22 mouse cellular contexts compared by ENCODE assay signal in genomic region chr2:90614651-90615171, GRCm38 (mm10). TPM values are rescaled to one million over a fixed set of nuclear protein-coding genes. Genes with fewer than 3 reads are reported as not detected.
DNase-seq lines count a peak whose midpoint lies in the region; ATAC-seq lines count a peak whose summit lies in the region.
"Had no signal": no experiment of that assay in that cellular context is flagged by ENCODE, and none has a peak within 500 bp of the region (broad histone marks: within the 10 kb centered on the region; RNA-seq: fewer than 3 reads in every experiment).

No protein-coding gene starts in this region.

- H3K4me2 ChIP-seq in forebrain, embryonic 13.5 days: no peak overlapping the region
- H3K4me2 ChIP-seq in midbrain, embryonic 16.5 days (ENCODE audit: low read length): no peak overlapping the region
- H3K4me2 ChIP-seq: embryonic facial prominence, embryonic 12.5 days; heart, embryonic 15.5 days; limb, embryonic 15.5 days; liver, embryonic 15.5 days; midbrain, embryonic 11.5 days had no signal

- no peaks in the 10 kb centered on the region for H3K9me3 ChIP-seq in forebrain, embryonic 13.5 days (replicated peaks)
- no peaks in the 10 kb centered on the region for H3K9me3 ChIP-seq in midbrain, embryonic 16.5 days (replicated peaks; ENCODE audit: control insufficient read depth, low read length, poor library complexity, severe bottlenecking)
- H3K9me3 ChIP-seq: embryonic facial prominence, embryonic 12.5 days; heart, embryonic 15.5 days; limb, embryonic 15.5 days; liver, embryonic 15.5 days had no signal

- no peaks in the 10 kb centered on the region for H3K27me3 ChIP-seq in forebrain, embryonic 13.5 days
- no peaks in the 10 kb centered on the region for H3K27me3 ChIP-seq in midbrain, embryonic 16.5 days (ENCODE audit: control insufficient read depth, insufficient read depth, low read depth, low read length)
- H3K27me3 ChIP-seq: embryonic facial prominence, embryonic 12.5 days; heart, embryonic 15.5 days; limb, embryonic 15.5 days; liver, embryonic 15.5 days had no signal

- no peak overlapping the region for H3K4me3 ChIP-seq in forebrain, embryonic 13.5 days
- H3K4me3 ChIP-seq in midbrain, embryonic 16.5 days (ENCODE audit: low read depth, low read length): no peak overlapping the region
- H3K4me3 ChIP-seq: embryonic facial prominence, embryonic 12.5 days; erythroblast, embryonic 14.5 days; gastrocnemius, adult 2 months; heart, embryonic 15.5 days; limb, embryonic 15.5 days; liver, embryonic 15.5 days had no signal

- H3K27ac ChIP-seq in forebrain, embryonic 13.5 days: no peak overlapping the region
- no peak overlapping the region for H3K27ac ChIP-seq in midbrain, embryonic 16.5 days (ENCODE audit: low read length)
- H3K27ac ChIP-seq: embryonic facial prominence, embryonic 12.5 days; gastrocnemius, adult 2 months; heart, embryonic 15.5 days; limb, embryonic 15.5 days; liver, embryonic 15.5 days had no signal

- DNase-seq in left cerebral cortex, adult 11 months (ENCODE audit: low spot score): peak; percentile 34
- no peak for DNase-seq in left cerebral cortex, postnatal 4 days
- peak; percentile 30 to 40 for DNase-seq in layer of hippocampus, postnatal 36 days
- peak; percentile 16 for DNase-seq in right cerebral cortex, postnatal 14 days
- DNase-seq in gastrocnemius, postnatal 25 days: no peak
- DNase-seq: adrenal gland, postnatal 36 days; B cell, adult 2 months; cerebellum, adult 9-10 months; heart, postnatal 4 days; kidney, adult 11 months; thymus, postnatal 4 days had no signal

- ATAC-seq in frontal cortex, adult (ENCODE audit: low TSS enrichment): peak; percentile 78
- ATAC-seq in forebrain, embryonic 13.5 days: no peak
- no peak for ATAC-seq in midbrain, embryonic 16.5 days
- ATAC-seq: forebrain, embryonic 16.5 days had no signal

- no peaks in the 10 kb centered on the region for H3K4me1 ChIP-seq in forebrain, embryonic 13.5 days
- no peaks in the 10 kb centered on the region for H3K4me1 ChIP-seq in midbrain, embryonic 16.5 days (ENCODE audit: control insufficient read depth, insufficient read depth, low read length)
- H3K4me1 ChIP-seq: limb, embryonic 15.5 days had no signal

- intact Hi-C loops in left cerebral cortex, postnatal 4 days (cut with DNase I): no loop called here

- no peak overlapping the region for H3K9ac ChIP-seq in forebrain, embryonic 13.5 days
- no peak overlapping the region for H3K9ac ChIP-seq in midbrain, embryonic 16.5 days (ENCODE audit: low read depth, low read length)
- H3K9ac ChIP-seq: embryonic facial prominence, embryonic 12.5 days; heart, embryonic 15.5 days; limb, embryonic 15.5 days; liver, embryonic 15.5 days had no signal

- 85% methylated on average over 14 of the region's 14 CpGs for whole genome bisulfite sequencing in forebrain, embryonic 13.5 days
- WGBS in midbrain, embryonic 16.5 days: 85% methylated on average over 14 of the region's 14 CpGs

- no peaks in the 10 kb centered on the region for H3K36me3 ChIP-seq in forebrain, embryonic 13.5 days (ENCODE audit: poor library complexity, severe bottlenecking)
- no peaks in the 10 kb centered on the region for H3K36me3 ChIP-seq in midbrain, embryonic 16.5 days (ENCODE audit: control insufficient read depth, insufficient read depth, low read length)
- H3K36me3 ChIP-seq: embryonic facial prominence, embryonic 12.5 days; heart, embryonic 15.5 days; limb, embryonic 15.5 days; liver, embryonic 15.5 days had no signal

RNA-seq across cellular contexts. Expression of gene Ptprj, which starts 34.3 kb away (rescaled TPM):
- 10 to 100 TPM; 50.8 to 51.2 TPM for total RNA-seq in left cerebral cortex, postnatal 4 days (2021)
- total RNA-seq in layer of hippocampus, postnatal 36 days (2021): 100 to 1,000 TPM; 114 to 131 TPM
- 2.1 and 2.2 TPM in 2 replicates for polyA plus RNA-seq in forebrain, embryonic 13.5 days (2015; fragmentation: Nextera tagmentation; extraction: Ambion mirVana)
- polyA plus RNA-seq in midbrain, embryonic 16.5 days (2015; fragmentation: Nextera tagmentation; extraction: Ambion mirVana): 5.4 and 5.9 TPM in 2 replicates
- 1 to 10 TPM; 3.7 to 4.1 TPM for total RNA-seq in gastrocnemius, postnatal 25 days (2021)
- polyA plus RNA-seq: erythroblast, embryonic 14.5 days had no signal

Comparison
In these comparisons a context has a peak if more than half of its experiments do, and no peak if none do; other contexts are left out.
1. DNase-seq: peak in left cerebral cortex, adult 11 months (single experiment), layer of hippocampus, postnatal 36 days (2 of 2) and right cerebral cortex, postnatal 14 days (single experiment); none in left cerebral cortex, postnatal 4 days (single experiment) and gastrocnemius, postnatal 25 days (single experiment).
2. RNA of gene Ptprj, which starts 34.3 kb away (total RNA-seq): 114 to 131 TPM in layer of hippocampus, postnatal 36 days and 50.8 to 51.2 TPM in left cerebral cortex, postnatal 4 days; 3.7 to 4.1 TPM in gastrocnemius, postnatal 25 days; every median in the first group is over 10 times any median in the second.